Mouse (Mus musculus): ENCODE data around the gene Rras2. TPM values are rescaled to one million over a fixed set of nuclear protein-coding genes. Genes with fewer than 3 reads are reported as not detected.

Gene Rras2
- polyA plus RNA-seq, 1 experiment, result 56.6 TPM

DNA sequence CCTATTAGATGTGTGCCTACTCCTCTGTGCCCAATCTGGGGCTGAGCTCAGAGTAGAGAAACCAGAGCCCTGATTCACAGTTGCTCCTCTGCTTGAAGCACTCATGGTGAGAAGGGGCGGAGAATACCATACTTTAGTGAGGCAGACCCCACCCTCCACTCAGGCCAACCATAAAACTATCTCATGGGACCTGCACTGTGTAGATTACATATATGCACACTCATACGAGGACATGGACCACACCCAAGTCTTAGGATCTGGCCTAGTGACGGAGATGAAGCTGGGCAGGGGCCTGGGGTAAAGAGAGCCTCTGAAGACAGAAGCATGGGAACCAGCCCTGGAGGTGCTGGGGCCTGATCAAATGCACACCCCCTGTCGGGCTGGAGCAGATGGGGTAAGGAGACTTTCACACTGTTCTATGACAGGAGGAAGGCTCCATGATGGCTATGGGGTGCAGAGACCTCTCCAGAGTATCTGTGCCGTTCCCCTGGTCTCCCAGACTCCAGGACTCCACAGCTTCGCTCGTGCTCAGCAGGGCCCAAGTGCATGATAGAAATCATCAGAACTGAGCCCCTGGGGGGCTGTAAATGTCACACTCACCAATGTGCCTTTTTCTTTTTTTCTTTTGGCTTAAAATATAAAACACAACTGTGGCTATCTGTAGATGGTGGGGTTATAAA lies 119.8 kb downstream of the Rras2 start:
- H3K4me1 ChIP-seq (ENCODE audit: control insufficient read depth, insufficient read depth, low read length), result no peaks in the 10 kb centered on the region
- H3K27ac ChIP-seq (ENCODE audit: insufficient read depth, low read length), result no peak overlapping the region
- no peak for TF ChIP-seq POLR2A (IDR thresholded peaks at IDR 0.05; ENCODE audit: low read depth, low read length)
- no peak for TF ChIP-seq CTCF (IDR thresholded peaks at IDR 0.05; ENCODE audit: borderline replicate concordance, insufficient read depth, low read length)
- no peak overlapping the region for H3K4me3 ChIP-seq (ENCODE audit: insufficient read depth, low read length)

Other genes starting within 250 kb of the Rras2 start
- gene Copb1, start 136.9 kb upstream of the Rras2 start, polyA plus RNA-seq (2011; ENCODE audit: insufficient read length, low read depth, missing spikeins), result 179 and 202 TPM in 2 replicates
- 151 and 168 TPM in 2 replicates for gene Psma1, start 158.3 kb upstream of the Rras2 start, polyA plus RNA-seq (2011; ENCODE audit: insufficient read length, low read depth, missing spikeins)

All from embryonic fibroblast, embryonic 13.5 days (primary cell).